Mouse (Mus musculus): Measurements from ENCODE around the gene Slc38a11.

- TF ChIP-seq CTCF (IDR thresholded peaks at IDR 0.05; ENCODE audit: low read depth, low read length) (no peak), GATA1 (IDR thresholded peaks at IDR 0.05; ENCODE audit: borderline replicate concordance, low read length) (no peak), POLR2AphosphoS5 (IDR thresholded peaks at IDR 0.05; ENCODE audit: insufficient replicate concordance, low read depth, low read length) (no peak), TAL1 (conservative IDR thresholded peaks at IDR 0.05; ENCODE audit: low read depth, low read length) (no peak), GATA2 (IDR thresholded peaks at IDR 0.05; ENCODE audit: borderline replicate concordance, low read depth, low read length) (no peak)
These were observed 42.9 kb downstream of the Slc38a11 start for GRCm38 (mm10) chr2:65320975-65321374.

All from G1E (cell line).